Mouse (Mus musculus) CH12.LX (cell line): ENCODE measurements around the gene Ube2g1. TPM values are rescaled to one million over a fixed set of nuclear protein-coding genes. Genes with fewer than 3 reads are reported as not detected.
"Not testable (repeated sequence)": the region's sequence is repeated elsewhere in the genome, so short reads cannot be mapped to it uniquely, and the experiment has no call there.

ENCODE experiments used
- DNase-seq: peaks from one replicate; pipeline ENCODE4 v3.0.0-alpha.2; 2013; ENCODE audit errors: extremely low read depth
- H3K27ac ChIP-seq: 2 replicates; pipeline ENCODE4 v1.5.1; 2012; ENCODE audit warnings: low read depth, mild to moderate bottlenecking, control low read depth, moderate library complexity; ENCODE audit not compliant: insufficient read depth
- H3K27me3 ChIP-seq: replicated peaks from 2 replicates; pipeline ENCODE3; 2012; ENCODE audit warnings: inconsistent platforms
- H3K36me3 ChIP-seq, 2 experiments: replicated peaks in 1 of 2; 2 replicates each; pipeline versions ENCODE3 to v1.6.1; 2012; ENCODE audit warnings: inconsistent platforms in 1 of 2, low read length in 1 of 2, mild to moderate bottlenecking in 1 of 2, mixed read lengths in 1 of 2, moderate library complexity in 1 of 2; ENCODE audit not compliant: control insufficient read depth in 1 of 2, insufficient read depth in 1 of 2
- H3K4me1 ChIP-seq, 2 experiments: 2 replicates each; pipeline ENCODE4 v1.6.1; 2012; ENCODE audit warnings: inconsistent platforms in 1 of 2, moderate library complexity in 1 of 2; ENCODE audit not compliant: insufficient read depth in 2 of 2, control insufficient read depth in 1 of 2
- H3K4me2 ChIP-seq: 2 replicates; pipeline ENCODE4 v1.6.1; 2012; ENCODE audit warnings: low read depth, mild to moderate bottlenecking, control low read depth; ENCODE audit not compliant: poor library complexity, insufficient read depth, severe bottlenecking
- H3K4me3 ChIP-seq, 3 experiments: fragments of 150-350 bp in 1 of 3; sonication (generic) in 1 of 3; replicated peaks in 1 of 3; 2 replicates each; pipeline versions ENCODE3 to v1.5.1; 2011 to 2012; ENCODE audit warnings: low read depth in 2 of 3, low read length in 2 of 3, mild to moderate bottlenecking in 2 of 3, moderate library complexity in 2 of 3, control low read depth in 1 of 3, improper control_type of control experiment in 1 of 3, inconsistent platforms in 1 of 3, mixed read lengths in 1 of 3; ENCODE audit not compliant: poor library complexity in 1 of 3
- H3K79me2 ChIP-seq: replicated peaks from 2 replicates; pipeline ENCODE4 v1.6.1; 2012; ENCODE audit warnings: mild to moderate bottlenecking, moderate library complexity; ENCODE audit not compliant: control insufficient read depth, poor library complexity, insufficient read depth, severe bottlenecking; ENCODE audit errors: extremely low read depth
- H3K9ac ChIP-seq: 2 replicates; pipeline ENCODE4 v1.6.1; 2012; ENCODE audit warnings: low read depth, mild to moderate bottlenecking, control low read depth, moderate library complexity; ENCODE audit not compliant: insufficient read depth
- H3K9me3 ChIP-seq: replicated peaks from 2 replicates; pipeline ENCODE3; 2012; ENCODE audit warnings: low read length, inconsistent platforms, mixed read lengths
- CTCF ChIP-seq, 2 experiments: IDR thresholded peaks in 1 of 2; conservative IDR thresholded peaks in 1 of 2; 2 replicates each; pipeline ENCODE4 v1.5.1; 2011 to 2012; ENCODE audit warnings: low read depth in 2 of 2, low read length in 2 of 2, improper control_type of control experiment in 1 of 2, inconsistent platforms in 1 of 2, mild to moderate bottlenecking in 1 of 2, moderate library complexity in 1 of 2
- E2F4 ChIP-seq: IDR thresholded peaks from 2 replicates; pipeline ENCODE4 v1.6.1; 2011; ENCODE audit warnings: low read depth, low read length, improper control_type of control experiment; ENCODE audit not compliant: insufficient replicate concordance
- ELF1 ChIP-seq: IDR thresholded peaks from 2 replicates; pipeline ENCODE4 v1.6.1; 2014; ENCODE audit warnings: low read depth, mild to moderate bottlenecking, inconsistent platforms, low read length, improper control_type of control experiment
- EP300 ChIP-seq: IDR thresholded peaks from 2 replicates; pipeline ENCODE4 v1.6.1; 2011; ENCODE audit warnings: low read length, improper control_type of control experiment
- JUN ChIP-seq: IDR thresholded peaks from 2 replicates; pipeline ENCODE4 v1.6.1; 2011; ENCODE audit warnings: low read depth, mild to moderate bottlenecking, low read length, improper control_type of control experiment, moderate library complexity; ENCODE audit not compliant: insufficient read depth
- JUND ChIP-seq: conservative IDR thresholded peaks from 2 replicates; pipeline ENCODE4 v1.6.1; 2011; ENCODE audit warnings: low read depth, low read length, improper control_type of control experiment
- MAZ ChIP-seq: IDR thresholded peaks from 2 replicates; pipeline ENCODE4 v1.6.1; 2012; ENCODE audit warnings: low read depth, mild to moderate bottlenecking, inconsistent platforms, low read length, improper control_type of control experiment, moderate library complexity
- NELFE ChIP-seq: IDR thresholded peaks from 2 replicates; pipeline ENCODE4 v1.6.1; 2011; ENCODE audit warnings: low read depth, low read length, improper control_type of control experiment
- NRF1 ChIP-seq: IDR thresholded peaks from 2 replicates; pipeline ENCODE4 v1.6.1; 2014; ENCODE audit warnings: low read depth, mild to moderate bottlenecking, inconsistent platforms, low read length, improper control_type of control experiment, moderate library complexity
- POLR2AphosphoS2 ChIP-seq: IDR thresholded peaks from 2 replicates; pipeline ENCODE4 v1.6.1; 2011; ENCODE audit warnings: low read depth, low read length, improper control_type of control experiment
- RAD21 ChIP-seq: IDR thresholded peaks from 2 replicates; pipeline ENCODE4 v1.6.1; 2011; ENCODE audit warnings: low read depth, mild to moderate bottlenecking, low read length, improper control_type of control experiment, moderate library complexity
- SMC3 ChIP-seq: IDR thresholded peaks from 2 replicates; pipeline ENCODE4 v1.6.1; 2011; ENCODE audit warnings: low read depth, low read length, improper control_type of control experiment
- TBP ChIP-seq: conservative IDR thresholded peaks from 2 replicates; pipeline ENCODE4 v1.6.1; 2011; ENCODE audit warnings: low read depth, low read length, improper control_type of control experiment
- UBTF ChIP-seq: IDR thresholded peaks from 2 replicates; pipeline ENCODE4 v1.6.1; 2012; ENCODE audit warnings: low read depth, mild to moderate bottlenecking, inconsistent platforms, low read length, improper control_type of control experiment, moderate library complexity
- USF2 ChIP-seq: conservative IDR thresholded peaks from 2 replicates; pipeline ENCODE4 v1.6.1; 2011; ENCODE audit warnings: low read depth, low read length, improper control_type of control experiment
- ZKSCAN1 ChIP-seq: IDR thresholded peaks from 2 replicates; pipeline ENCODE4 v1.6.1; 2012; ENCODE audit warnings: low read depth, inconsistent platforms, low read length, improper control_type of control experiment, borderline replicate concordance
- ZMIZ1 ChIP-seq: IDR thresholded peaks from 2 replicates; pipeline ENCODE4 v1.6.1; 2012; ENCODE audit warnings: low read depth, mild to moderate bottlenecking, inconsistent platforms, low read length, improper control_type of control experiment
- ZNF384 ChIP-seq: IDR thresholded peaks from 2 replicates; pipeline ENCODE4 v1.6.1; 2012; ENCODE audit warnings: low read depth, low read length, improper control_type of control experiment, inconsistent platforms
- dilution Hi-C: fragments of 300-500 bp; cut with MboI; formaldehyde crosslinking; loops from 2 replicates; pipeline ENCODE4 v1.14.3; 2020; ENCODE audit warnings: low sequenced_read_pairs; ENCODE audit not compliant: extremely low pct_unique_long_range_greater_than_20kb, extremely low pct_ligation_motif_present
- in situ Hi-C: fragments of 300-500 bp; cut with MboI; formaldehyde crosslinking; loops from 3 replicates; pipeline ENCODE4 v1.14.3; 2019; ENCODE audit warnings: low sequenced_read_pairs, low pct_ligation_motif_present, low pct_unique_long_range_greater_than_20kb, mixed read lengths
- polyA plus RNA-seq: library from polyadenylated mRNA; unstranded; fragments of >175 nt; gene quantifications from 2 replicates; pipeline ENCODE4 v1.2.1, GENCODE M21; 2012; ENCODE audit warnings: low read depth; ENCODE audit not compliant: insufficient read length
- total RNA-seq, 2 experiments: library from RNA; depleted of rRNA; stranded (reverse); fragments of 300-350 nt in 1 of 2; fragments of >200 nt in 1 of 2; gene quantifications; 2 replicates each; pipeline ENCODE4 v1.2.3; 2012 to 2014

The Ube2g1 gene
- total and polyA plus RNA-seq, 3 experiments = 34.5 to 74.4 (median 73.8) TPM

DNA sequence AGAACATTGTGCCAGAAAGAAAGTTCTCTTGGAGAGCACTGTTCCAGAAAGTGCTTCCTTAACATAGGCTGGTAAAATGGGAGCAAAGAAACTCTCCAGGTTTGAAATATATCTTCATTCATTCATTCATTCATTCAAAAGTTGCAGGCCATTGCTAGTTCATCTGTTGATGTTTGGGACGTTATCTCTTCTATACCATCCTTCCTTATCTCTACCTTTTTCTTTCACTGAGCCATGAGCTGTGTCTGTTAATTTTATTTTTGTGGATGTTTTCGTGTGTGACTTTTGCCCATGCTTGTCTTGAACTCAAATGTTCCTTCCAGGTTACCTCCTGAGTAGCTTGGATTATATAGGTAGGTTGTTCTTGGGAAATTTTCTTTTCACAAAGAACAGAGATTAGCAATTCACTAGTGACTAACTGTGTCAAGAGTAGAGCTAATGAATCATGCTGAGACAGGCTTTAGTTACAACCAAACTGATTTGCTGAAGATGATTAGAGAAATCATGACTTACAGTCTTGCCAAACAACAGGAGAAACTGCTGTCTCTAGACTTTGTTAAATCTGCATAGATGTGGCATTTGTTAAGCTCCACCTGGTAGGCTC lies 89.4 kb downstream of the Ube2g1 start:
- in situ Hi-C loops = no loop called here
- Histone ChIP-seq H3K4me3 (no peak overlapping the region), H3K27ac (no peak overlapping the region), H3K4me1 (peaks cover 16 to 63% of the 10 kb centered on the region in 2 experiments), H3K36me3 (peaks cover 20 to 68% of the 10 kb centered on the region in 2 experiments), H3K9me3 (peaks cover 7% of the 10 kb centered on the region), H3K27me3 (no peaks in the 10 kb centered on the region), H3K79me2 (peaks cover 85% of the 10 kb centered on the region), H3K9ac (no peak overlapping the region), H3K4me2 (no peak overlapping the region)
- DNase-seq = no peak
- no peak for TF ChIP-seq E2F4
- no peak for TF ChIP-seq NELFE
- no peak for TF ChIP-seq EP300
- TF ChIP-seq ZNF384 = no peak
- TF ChIP-seq JUND = no peak
- no peak for TF ChIP-seq RAD21
- no peak for TF ChIP-seq NRF1
- TF ChIP-seq UBTF = no peak
- no peak for TF ChIP-seq USF2
- TF ChIP-seq TBP = no peak
- no peak for TF ChIP-seq ZKSCAN1
- TF ChIP-seq ELF1 = no peak
- no peak for TF ChIP-seq ZMIZ1
- TF ChIP-seq CTCF (conservative IDR thresholded peaks at IDR 0.05 in 1 of 2, IDR thresholded peaks at IDR 0.05 in 1 of 2; ENCODE audit: low read depth in 2 of 2, low read length in 2 of 2) = no peak
- no peak for TF ChIP-seq SMC3
- dilution Hi-C loops = no loop called here

DNA sequence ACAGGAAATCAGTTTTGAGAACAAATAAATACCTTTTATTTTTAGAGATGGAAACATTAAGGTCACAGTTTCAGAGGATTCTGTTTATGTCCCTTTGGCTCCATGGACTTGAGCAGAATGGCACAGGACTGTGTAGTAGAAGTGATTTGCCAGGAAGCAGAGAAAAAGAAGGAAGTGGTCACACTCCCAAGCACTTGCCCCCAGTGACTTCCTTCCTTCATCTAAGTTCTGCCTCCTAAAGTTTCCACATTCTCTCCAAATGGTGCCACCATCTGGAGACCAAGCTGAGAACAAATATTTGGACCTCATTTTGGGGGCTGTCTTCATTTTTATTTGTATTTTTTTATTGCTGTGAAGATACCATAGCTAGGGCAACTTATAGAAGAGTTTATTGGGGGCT lies 90.2 kb downstream of the Ube2g1 start:
- dilution Hi-C loops = no loop called here
- no peak for TF ChIP-seq E2F4
- no peak for TF ChIP-seq POLR2AphosphoS2
- no peak for TF ChIP-seq MAZ
- TF ChIP-seq UBTF = no peak
- no peak for TF ChIP-seq JUND
- TF ChIP-seq JUN = no peak
- in situ Hi-C loops = no loop called here
- no peak overlapping the region for H3K4me2 ChIP-seq
- H3K27me3 ChIP-seq = no peaks in the 10 kb centered on the region
- H3K4me3 ChIP-seq = no peak overlapping the region
- H3K4me1 ChIP-seq = peaks cover 13 to 54% of the 10 kb centered on the region in 2 experiments
- no peak overlapping the region for H3K9ac ChIP-seq
- peaks cover 83% of the 10 kb centered on the region for H3K79me2 ChIP-seq
- H3K27ac ChIP-seq = no peak overlapping the region
- DNase-seq = no peak
- peaks cover 22 to 67% of the 10 kb centered on the region in 2 experiments for H3K36me3 ChIP-seq
- H3K9me3 ChIP-seq = peaks cover 7% of the 10 kb centered on the region

DNA sequence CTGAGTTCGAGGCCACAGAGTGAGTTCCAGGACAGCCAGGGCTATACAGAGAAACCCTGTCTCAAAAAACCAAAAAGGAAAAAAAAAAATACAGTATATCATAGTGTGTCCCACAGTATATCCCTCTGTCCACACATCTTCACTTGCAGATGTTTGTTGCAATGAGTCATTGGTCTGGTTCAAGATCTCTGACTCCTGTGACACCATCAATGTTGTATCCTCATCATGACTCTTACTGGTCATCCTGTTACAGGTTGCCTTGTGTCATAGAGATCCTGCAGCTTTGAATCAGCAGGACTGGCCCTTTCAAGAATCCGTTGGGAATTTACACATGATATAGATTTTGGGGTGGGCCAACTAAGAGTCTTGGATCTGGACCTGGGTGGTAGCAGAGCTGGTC lies 98.0 kb downstream of the Ube2g1 start:
- DNase-seq, in situ Hi-C loops, H3K4me3 ChIP-seq, H3K9ac ChIP-seq, dilution Hi-C loops, H3K27ac ChIP-seq, H3K4me2 ChIP-seq, H3K9me3 ChIP-seq, H3K4me1 ChIP-seq, H3K27me3 ChIP-seq: not testable (repeated sequence)
- H3K79me2 ChIP-seq = peaks cover 54% of the 10 kb centered on the region
- peaks cover 16 to 75% of the 10 kb centered on the region in 2 experiments for H3K36me3 ChIP-seq
